Mouse (Mus musculus) kidney, embryonic 15.5 days (tissue): ENCODE results near the gene Lingo2. TPM values are rescaled to one million over a fixed set of nuclear protein-coding genes. Genes with fewer than 3 reads are reported as not detected.

ENCODE experiments used
- ATAC-seq: fragments of 200-750 bp; cut with Nextera tagmentation; replicated peaks from 2 replicates; pipeline ENCODE4 v1.8.0; 2017; ENCODE audit warnings: moderate TSS enrichment; ENCODE audit not compliant: low FRiP score
- H3K27ac ChIP-seq: fragments of 300-500 bp; sonication (generic); 2 replicates; pipeline ENCODE4 v1.5.1; 2015; ENCODE audit warnings: mild to moderate bottlenecking, inconsistent platforms
- H3K27me3 ChIP-seq: fragments of 300-500 bp; sonication (generic); 2 replicates; pipeline ENCODE4 v1.6.1; 2015; ENCODE audit warnings: inconsistent platforms
- H3K36me3 ChIP-seq: fragments of 300-500 bp; sonication (generic); 2 replicates; pipeline ENCODE4 v1.6.1; 2015; ENCODE audit warnings: inconsistent platforms
- H3K4me1 ChIP-seq: fragments of 300-500 bp; sonication (generic); 2 replicates; pipeline ENCODE4 v1.6.1; 2015; ENCODE audit warnings: inconsistent platforms
- H3K4me2 ChIP-seq: fragments of 300-500 bp; sonication (generic); 2 replicates; pipeline ENCODE4 v1.6.1; 2015; ENCODE audit warnings: moderate library complexity, mild to moderate bottlenecking, inconsistent platforms
- H3K4me3 ChIP-seq: fragments of 300-500 bp; sonication (generic); replicated peaks from 2 replicates; pipeline ENCODE4 v1.5.1; 2015; ENCODE audit warnings: mild to moderate bottlenecking, inconsistent platforms
- H3K9ac ChIP-seq: fragments of 300-500 bp; sonication (generic); 2 replicates; pipeline ENCODE4 v1.6.1; 2015; ENCODE audit warnings: mild to moderate bottlenecking, inconsistent platforms
- H3K9me3 ChIP-seq: fragments of 300-500 bp; sonication (generic); replicated peaks from 2 replicates; pipeline ENCODE4 v1.6.1; 2016; ENCODE audit warnings: inconsistent platforms
- WGBS: fragments of 180-500 bp; shearing (Covaris S2); methylation state at CpG from one replicate; pipeline ENCODE4 v1.1.7; 2015; ENCODE audit warnings: mixed read lengths; 5-methylcytosine and 5-hydroxymethylcytosine counted together
- polyA plus RNA-seq: library from polyadenylated mRNA; unstranded; fragments of >200 nt; fragmentation: Nextera tagmentation; extraction: Ambion mirVana; gene quantifications from 2 replicates; pipeline ENCODE4 v1.2.1, GENCODE M21; 2015

Gene Lingo2
- 0.26 and 0.47 TPM in 2 replicates for polyA plus RNA-seq

DNA sequence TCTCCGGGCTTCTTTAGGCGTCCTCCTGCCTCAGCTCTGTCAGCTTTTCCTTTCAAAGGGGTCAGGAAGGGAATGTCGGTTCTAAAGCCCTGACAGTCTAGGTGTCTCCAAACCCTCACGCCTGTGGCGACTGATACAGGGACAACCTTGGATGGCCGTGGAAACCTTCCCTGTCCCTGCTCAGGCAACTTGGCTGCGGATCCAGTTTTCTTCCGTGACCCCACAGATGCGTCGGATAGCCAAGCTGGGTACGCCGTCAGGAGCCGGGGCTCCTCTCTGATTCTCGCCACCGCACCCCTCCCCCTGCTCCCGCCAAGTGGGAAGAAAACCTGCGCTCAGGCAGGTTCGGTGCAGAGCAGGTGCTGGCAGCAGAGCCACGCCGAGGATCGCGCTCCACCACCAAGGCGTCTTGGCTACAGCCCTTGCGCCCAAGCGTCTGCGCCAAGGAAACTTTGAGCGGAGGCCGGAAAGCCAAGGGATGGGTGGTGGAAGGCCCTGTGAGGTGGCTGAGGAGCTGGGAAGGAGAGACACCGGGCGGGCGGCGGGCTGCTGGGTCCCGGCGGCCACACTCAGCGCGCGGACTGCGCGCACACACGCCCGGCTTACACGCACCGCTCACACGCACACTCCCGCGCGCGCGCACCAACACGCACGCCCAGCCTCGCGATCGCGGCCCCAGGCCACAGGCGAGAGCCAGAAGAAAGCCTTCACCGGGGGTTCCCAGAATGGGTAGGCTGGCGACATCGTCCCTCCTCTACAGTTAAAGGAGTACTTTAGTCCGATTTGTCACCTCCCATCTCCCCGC, at the start of gene Lingo2:
Gene Lingo2 (minus strand): TSS at position 598 of the 805 bp plus-strand sequence.
- ATAC-seq = 0 out of 2 replicates have a peak, but pooled peaks have one; percentile 47
- H3K27ac ChIP-seq = no peak within 1 kb of the TSS
- H3K36me3 ChIP-seq = no peaks in the 10 kb centered on the region
- H3K9ac ChIP-seq = 0 out of 2 replicates have a peak within 1 kb of the TSS, but pooled peaks have one; percentile 31
- WGBS = under 1% methylated on average over 61 of the region's 61 CpGs
- no peaks in the 10 kb centered on the region for H3K9me3 ChIP-seq
- H3K4me2 ChIP-seq = peak within 1 kb of the TSS; percentile 98
- peaks cover 32% of the 10 kb centered on the region for H3K4me1 ChIP-seq
- H3K4me3 ChIP-seq = peak within 1 kb of the TSS; percentile 55
- H3K27me3 ChIP-seq = peaks cover 67% of the 10 kb centered on the region

DNA sequence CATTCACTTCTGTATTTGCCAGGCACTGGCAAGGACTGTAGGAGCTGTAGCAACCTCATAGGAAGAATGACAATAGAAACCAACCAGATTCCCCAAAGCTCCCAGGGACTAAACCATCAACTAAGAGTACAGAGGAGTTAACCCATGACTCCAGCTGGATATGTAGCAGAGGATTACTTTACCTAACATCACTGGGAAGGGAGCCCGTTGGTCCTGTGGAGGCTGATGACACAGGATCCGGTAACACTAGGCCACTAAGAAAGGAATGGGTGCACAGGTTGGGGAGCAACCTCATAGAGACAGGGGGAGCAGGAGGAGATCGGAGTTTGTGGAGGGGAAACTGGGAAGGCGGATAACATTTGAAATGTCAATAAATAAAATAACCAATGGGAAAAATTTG, 21.8 kb upstream of the Lingo2 start:
- H3K4me3 ChIP-seq = no peak overlapping the region
- no peaks in the 10 kb centered on the region for H3K36me3 ChIP-seq
- H3K4me2 ChIP-seq = no peak overlapping the region
- H3K4me1 ChIP-seq = no peaks in the 10 kb centered on the region
- 88% methylated on average over 4 of the region's 4 CpGs for WGBS
- no peak for ATAC-seq
- no peaks in the 10 kb centered on the region for H3K9me3 ChIP-seq
- no peaks in the 10 kb centered on the region for H3K27me3 ChIP-seq
- no peak overlapping the region for H3K9ac ChIP-seq
- no peak overlapping the region for H3K27ac ChIP-seq

DNA sequence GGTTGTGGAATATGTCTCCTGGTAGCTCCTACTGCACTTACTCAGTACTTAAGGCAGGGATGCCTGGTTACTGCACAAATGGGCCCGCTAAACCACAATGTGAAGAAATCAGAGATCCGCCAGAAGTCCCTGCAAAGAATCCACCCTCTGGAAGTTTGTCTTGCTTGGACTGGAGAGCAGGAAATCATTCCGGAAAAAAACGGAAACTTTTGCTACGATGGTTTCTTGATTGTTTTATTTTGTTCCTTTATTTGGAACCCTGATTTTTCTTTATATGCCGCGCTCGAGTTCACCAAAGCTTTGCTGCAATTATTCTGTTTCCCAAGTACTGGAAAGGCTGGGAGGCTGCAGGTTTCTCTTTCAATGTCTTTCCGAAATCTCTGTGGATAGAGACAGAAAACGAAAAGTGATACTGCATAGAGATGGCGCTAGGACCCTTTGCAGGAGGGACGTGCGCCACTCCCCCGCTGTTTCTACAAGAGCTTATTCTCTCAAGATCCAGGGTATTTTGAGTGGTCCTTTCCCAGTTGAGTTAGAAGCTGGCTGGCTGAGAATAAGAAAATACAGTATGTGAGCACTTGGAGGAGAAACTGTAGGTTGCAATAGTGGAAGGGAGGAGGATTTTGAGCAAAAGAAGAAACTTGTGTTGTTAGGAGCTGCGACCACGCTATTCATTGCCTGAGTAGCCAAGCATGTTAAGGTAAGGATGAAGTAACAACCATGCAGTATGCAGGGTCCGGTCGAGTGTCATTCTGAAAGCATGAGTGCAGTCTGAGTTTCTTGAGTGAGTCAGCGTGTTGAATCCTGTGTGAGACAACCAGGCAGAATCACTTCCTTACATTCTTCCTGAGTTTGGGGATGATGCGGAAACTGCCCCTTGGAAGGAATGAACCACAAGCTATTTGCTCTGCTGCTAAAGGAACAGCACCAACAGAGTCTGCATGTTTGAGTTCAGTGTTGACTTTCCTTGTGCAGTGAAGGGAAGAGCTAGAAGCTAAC, 1.2 kb upstream of the Lingo2 start:
- H3K9me3 ChIP-seq = no peaks in the 10 kb centered on the region
- peaks cover 63% of the 10 kb centered on the region for H3K27me3 ChIP-seq

DNA sequence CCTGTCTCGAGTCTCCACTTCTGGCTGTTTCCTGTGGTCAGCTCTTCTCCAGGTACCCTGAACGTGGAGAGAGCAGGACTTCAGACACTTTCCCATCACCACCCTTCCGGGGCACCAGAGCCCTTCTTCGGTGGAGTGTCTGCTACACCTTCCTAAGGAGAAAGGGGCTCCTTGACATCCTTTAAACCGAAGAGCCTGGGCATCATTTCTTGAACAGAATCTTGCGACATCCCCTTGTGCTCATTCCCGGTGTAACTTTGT, 338 bp upstream of the Lingo2 start:
- Histone ChIP-seq H3K4me3 (peak overlapping the region; percentile 55), H3K4me2 (peak overlapping the region; percentile 98), H3K36me3 (no peaks in the 10 kb centered on the region), H3K9ac (no peak overlapping the region), H3K27me3 (peaks cover 67% of the 10 kb centered on the region), H3K27ac (no peak overlapping the region), H3K9me3 (no peaks in the 10 kb centered on the region), H3K4me1 (peaks cover 32% of the 10 kb centered on the region)
- WGBS = 3% methylated on average over 7 of the region's 7 CpGs
- 0 out of 2 replicates have a peak, but pooled peaks have one; percentile 40 for ATAC-seq

More for the DNA sequence above, 1.2 kb upstream of the Lingo2 start:
- no peaks in the 10 kb centered on the region for H3K36me3 ChIP-seq
- no peak overlapping the region for H3K9ac ChIP-seq
- H3K4me2 ChIP-seq = peak overlapping the region; percentile 98
- ATAC-seq = no peak
- peak overlapping the region; percentile 55 for H3K4me3 ChIP-seq
- peaks cover 32% of the 10 kb centered on the region for H3K4me1 ChIP-seq
- H3K27ac ChIP-seq = no peak overlapping the region
- 5% methylated on average over 20 of the region's 20 CpGs for WGBS

DNA sequence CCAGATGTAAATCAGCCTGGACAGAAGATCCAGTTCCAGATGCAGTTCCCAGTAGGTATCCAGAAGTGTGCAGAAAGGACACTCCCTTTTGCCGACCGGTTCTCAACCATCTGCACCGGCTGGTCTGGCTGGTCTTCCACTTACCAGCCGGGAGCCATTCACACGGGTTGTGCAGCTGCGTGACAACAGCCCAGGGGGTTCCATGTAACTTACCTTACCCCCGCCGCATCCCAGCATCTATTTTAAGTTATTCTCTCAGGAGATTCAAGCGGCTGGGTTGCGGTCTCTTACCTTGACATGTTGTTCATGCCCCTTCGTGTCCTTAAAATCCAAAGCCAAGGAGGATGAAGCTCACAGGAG, 777 bp downstream of the Lingo2 start:
- H3K4me1 ChIP-seq = peaks cover 32% of the 10 kb centered on the region
- peaks cover 67% of the 10 kb centered on the region for H3K27me3 ChIP-seq
- no peaks in the 10 kb centered on the region for H3K36me3 ChIP-seq
- WGBS = 1% methylated on average over 11 of the region's 11 CpGs
- ATAC-seq = peak; percentile 23; the same call in 1 of the 2 replicates
- H3K9me3 ChIP-seq = no peaks in the 10 kb centered on the region
- H3K27ac ChIP-seq = no peak overlapping the region
- H3K9ac ChIP-seq = no peak overlapping the region
- H3K4me3 ChIP-seq = peak overlapping the region; percentile 55
- H3K4me2 ChIP-seq = peak overlapping the region; percentile 98

DNA sequence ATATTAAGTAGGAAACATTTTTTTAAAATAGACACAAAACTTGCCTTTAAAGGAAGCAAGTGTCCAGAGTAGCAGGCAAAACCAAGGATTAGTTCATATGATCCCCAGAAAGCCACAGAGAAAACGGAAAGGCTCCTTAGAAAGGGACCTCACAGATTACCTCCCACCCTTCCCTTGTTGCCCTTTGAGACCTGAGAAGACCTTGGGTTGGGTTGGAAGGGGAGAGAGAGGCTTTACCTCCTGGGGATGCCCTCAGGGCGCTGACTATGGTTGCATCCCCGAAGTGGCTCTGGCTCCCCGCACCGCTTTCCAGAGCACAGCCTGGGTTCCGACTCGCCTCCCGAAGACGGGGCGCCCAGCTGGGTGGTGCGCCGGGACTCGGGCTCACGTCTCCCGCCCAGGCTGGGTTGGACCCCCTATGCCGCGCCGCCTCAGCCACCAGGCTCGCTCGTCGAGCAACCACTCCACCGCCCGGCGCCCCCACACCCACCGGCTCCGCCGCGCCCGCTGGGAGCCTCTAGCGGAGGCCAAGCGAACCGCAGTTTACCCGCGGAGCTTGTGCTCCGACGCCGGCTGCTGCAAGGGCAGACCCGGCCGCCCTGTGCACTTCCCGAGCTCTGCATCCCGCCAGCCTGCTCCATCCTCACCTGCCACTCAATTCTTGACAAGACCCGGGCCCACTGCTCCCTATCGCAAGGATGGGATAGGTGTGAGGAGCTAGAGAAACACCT, 1.4 kb downstream of the Lingo2 start:
- Histone ChIP-seq H3K27ac (no peak overlapping the region), H3K4me2 (peak overlapping the region; percentile 98), H3K9ac (no peak overlapping the region), H3K4me3 (peak overlapping the region; percentile 55), H3K27me3 (peaks cover 67% of the 10 kb centered on the region), H3K36me3 (no peaks in the 10 kb centered on the region), H3K4me1 (peaks cover 32% of the 10 kb centered on the region), H3K9me3 (no peaks in the 10 kb centered on the region)
- ATAC-seq = peak; percentile 95
- WGBS = under 1% methylated on average over 43 of the region's 43 CpGs

DNA sequence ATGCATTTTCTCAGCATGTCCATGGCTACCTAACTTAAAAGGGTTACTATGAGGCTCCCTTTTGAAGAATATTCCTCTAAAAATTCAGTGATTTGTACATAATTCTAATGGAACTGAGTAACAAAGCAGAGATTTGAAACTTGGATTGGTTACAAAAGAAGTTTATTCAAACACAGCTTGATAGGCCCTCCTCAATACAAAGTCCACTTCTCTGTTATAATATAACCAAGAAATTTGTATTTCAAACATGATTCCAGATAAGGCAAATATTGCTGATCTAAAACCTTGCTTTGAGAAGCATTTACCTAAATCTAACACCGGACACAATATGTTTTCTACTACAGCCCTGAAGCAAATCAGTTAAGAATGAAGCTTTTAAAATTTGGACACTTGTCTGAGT, 60.7 kb downstream of the Lingo2 start:
- Histone ChIP-seq H3K4me3 (no peak overlapping the region), H3K27me3 (no peaks in the 10 kb centered on the region), H3K27ac (no peak overlapping the region), H3K9ac (no peak overlapping the region), H3K4me1 (no peaks in the 10 kb centered on the region), H3K4me2 (no peak overlapping the region), H3K36me3 (no peaks in the 10 kb centered on the region), H3K9me3 (no peaks in the 10 kb centered on the region)
- ATAC-seq = no peak
- 87% methylated on average over 1 of the region's 1 CpGs for WGBS

DNA sequence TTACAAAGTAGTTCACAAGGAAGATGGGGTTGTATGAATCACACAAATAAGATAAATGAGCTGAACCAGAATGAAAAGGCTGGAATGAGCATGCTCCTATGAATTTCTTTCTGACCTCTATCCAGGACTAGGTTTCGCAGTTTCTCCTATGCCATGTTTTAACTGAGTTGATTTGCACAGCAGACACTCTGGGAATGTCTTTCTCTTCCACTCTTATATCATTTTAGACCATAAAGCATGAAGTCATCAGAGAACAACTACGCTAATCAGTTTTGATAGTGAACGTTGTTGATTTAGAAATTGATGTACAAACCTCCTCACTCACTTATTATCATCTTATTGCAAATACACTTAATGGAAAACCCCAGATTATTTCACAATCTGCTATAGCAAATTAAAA, 61.2 kb downstream of the Lingo2 start:
- H3K4me3 ChIP-seq = no peak overlapping the region
- H3K27me3 ChIP-seq = no peaks in the 10 kb centered on the region
- no peaks in the 10 kb centered on the region for H3K9me3 ChIP-seq
- H3K4me1 ChIP-seq = no peaks in the 10 kb centered on the region
- 90% methylated on average over 3 of the region's 3 CpGs for WGBS
- no peaks in the 10 kb centered on the region for H3K36me3 ChIP-seq
- no peak overlapping the region for H3K9ac ChIP-seq
- no peak for ATAC-seq
- H3K27ac ChIP-seq = no peak overlapping the region
- H3K4me2 ChIP-seq = no peak overlapping the region

DNA sequence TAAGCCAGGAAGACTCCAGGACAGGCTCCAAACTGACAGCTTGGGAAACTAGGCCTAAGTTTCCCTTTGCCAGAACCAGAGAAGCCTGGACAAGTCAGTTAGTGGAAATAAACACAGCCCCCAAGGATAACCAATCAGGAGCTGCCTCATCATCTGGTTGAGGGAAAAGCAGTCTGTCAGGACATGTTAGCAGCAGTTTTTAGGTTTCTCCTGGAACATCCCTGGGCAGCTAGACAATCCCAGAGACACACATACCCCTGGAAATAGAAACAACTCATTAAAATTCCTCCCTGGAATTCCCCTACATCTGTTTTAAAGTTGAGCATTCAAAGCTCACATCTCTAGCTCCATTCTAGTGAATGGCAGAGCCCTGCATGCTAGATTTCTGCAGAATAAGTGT, 76.8 kb downstream of the Lingo2 start:
- no peak overlapping the region for H3K9ac ChIP-seq
- no peak overlapping the region for H3K27ac ChIP-seq
- no peaks in the 10 kb centered on the region for H3K36me3 ChIP-seq
- no peak for ATAC-seq
- H3K4me2 ChIP-seq = no peak overlapping the region
- H3K9me3 ChIP-seq = no peaks in the 10 kb centered on the region
- no peaks in the 10 kb centered on the region for H3K4me1 ChIP-seq
- no peaks in the 10 kb centered on the region for H3K27me3 ChIP-seq
- no peak overlapping the region for H3K4me3 ChIP-seq

DNA sequence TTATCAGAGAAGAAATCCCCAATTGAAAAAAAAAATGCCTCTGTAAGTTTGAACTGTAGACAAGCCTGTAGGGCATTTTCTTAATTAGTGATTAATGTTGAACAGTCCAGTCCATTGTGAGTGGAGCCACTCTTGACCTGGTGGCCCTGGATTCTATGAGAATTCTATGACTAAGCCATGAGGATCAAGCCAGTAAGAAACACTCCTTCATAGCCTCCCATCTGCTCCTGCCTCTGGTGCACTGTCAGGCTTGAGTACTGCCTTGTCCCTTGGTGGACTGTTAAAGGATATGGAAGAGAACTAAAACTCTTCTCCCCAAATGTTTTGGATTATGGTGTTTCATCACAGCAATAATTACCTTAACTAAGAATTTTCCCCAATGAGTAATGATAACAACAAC, 126.6 kb downstream of the Lingo2 start:
- no peak for ATAC-seq
- Histone ChIP-seq H3K27me3 (no peaks in the 10 kb centered on the region), H3K4me2 (no peak overlapping the region), H3K4me1 (no peaks in the 10 kb centered on the region), H3K4me3 (no peak overlapping the region), H3K36me3 (no peaks in the 10 kb centered on the region), H3K9ac (no peak overlapping the region), H3K9me3 (no peaks in the 10 kb centered on the region), H3K27ac (no peak overlapping the region)

DNA sequence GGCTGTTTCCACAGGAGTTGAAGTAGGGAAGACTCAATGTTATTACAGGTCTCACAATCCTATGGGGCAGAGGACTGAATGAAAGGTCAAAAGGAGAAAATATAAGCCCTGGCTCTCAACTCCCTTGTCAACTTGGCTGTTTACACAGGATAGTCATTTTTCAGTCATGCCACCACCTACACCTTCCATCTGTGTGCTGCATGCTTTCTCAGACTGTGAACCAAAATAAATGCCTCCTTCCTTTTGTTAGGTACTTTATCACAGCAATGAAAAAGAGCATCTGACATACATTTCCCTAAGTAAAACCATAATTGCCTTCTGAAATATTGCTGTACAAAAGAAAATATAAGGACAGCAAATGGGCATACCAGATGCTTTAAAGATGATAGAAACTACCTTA, 129.6 kb downstream of the Lingo2 start:
- Histone ChIP-seq H3K4me2 (no peak overlapping the region), H3K27ac (no peak overlapping the region), H3K9ac (no peak overlapping the region), H3K4me1 (no peaks in the 10 kb centered on the region), H3K27me3 (no peaks in the 10 kb centered on the region), H3K36me3 (no peaks in the 10 kb centered on the region), H3K9me3 (no peaks in the 10 kb centered on the region), H3K4me3 (no peak overlapping the region)
- no peak for ATAC-seq

DNA sequence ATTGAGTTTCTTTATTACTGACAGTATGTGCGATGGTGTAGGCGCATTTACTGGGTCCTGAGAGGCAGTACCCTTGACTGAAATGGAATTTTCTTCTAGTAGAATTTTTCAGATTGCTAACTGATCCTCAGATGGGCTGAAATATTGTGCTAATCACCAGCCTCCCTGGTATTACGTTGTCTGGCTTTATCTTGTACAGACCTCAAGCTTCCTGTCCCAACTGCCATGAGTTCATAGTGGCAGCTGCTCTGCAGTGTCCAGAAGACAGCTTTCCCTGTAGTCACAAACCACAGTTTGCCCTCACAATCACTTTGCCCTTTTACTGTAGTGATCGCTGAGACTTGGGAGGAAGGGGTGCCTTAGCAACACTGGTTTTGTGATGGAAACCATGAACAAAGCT, 176.5 kb downstream of the Lingo2 start:
- Histone ChIP-seq H3K27me3 (no peaks in the 10 kb centered on the region), H3K4me2 (no peak overlapping the region), H3K36me3 (no peaks in the 10 kb centered on the region), H3K27ac (no peak overlapping the region), H3K9me3 (no peaks in the 10 kb centered on the region), H3K4me1 (no peaks in the 10 kb centered on the region), H3K9ac (no peak overlapping the region), H3K4me3 (no peak overlapping the region)
- no peak for ATAC-seq
- WGBS = 85% methylated on average over 4 of the region's 4 CpGs
